Mouse (Mus musculus): ENCODE measurements around the gene Zfp292. TPM values are rescaled to one million over a fixed set of nuclear protein-coding genes. Genes with fewer than 3 reads are reported as not detected.
"Not testable (repeated sequence)": the region's sequence is repeated elsewhere in the genome, so short reads cannot be mapped to it uniquely, and the experiment has no call there.

Gene Zfp292
- polyA plus RNA-seq (2012; rRNA removed) = 1.8 and 2.6 TPM in 2 replicates

- peak; percentile 83 for TF ChIP-seq POLR2A (IDR thresholded peaks at IDR 0.05; ENCODE audit: borderline replicate concordance, extremely low read depth, low read depth, low read length)
- TF ChIP-seq CTCF (IDR thresholded peaks at IDR 0.05; ENCODE audit: insufficient read depth, low read length) = no peak
- under 1% methylated on average over 44 of the region's 44 CpGs for WGBS
- peaks cover 11% of the 10 kb centered on the region for H3K4me1 ChIP-seq (ENCODE audit: control insufficient read depth, insufficient read depth, low read length)
- DNase-seq = peak; percentile 90
- H3K4me3 ChIP-seq (replicated peaks; ENCODE audit: extremely low read depth, low read depth, low read length) = peak within 1 kb of the TSS; percentile 78
Observed at GRCm38 (mm10) chr4:34882818-34883217, at the start of gene Zfp292. Gene Zfp292 (minus strand): TSS chr4:34882960.

- WGBS = 77% methylated on average over 7 of the region's 7 CpGs
- not testable (repeated sequence) for H3K4me3 ChIP-seq (replicated peaks; ENCODE audit: extremely low read depth, low read depth, low read length); H3K4me1 ChIP-seq (ENCODE audit: control insufficient read depth, insufficient read depth, low read length); DNase-seq
Observed at GRCm38 (mm10) chr4:34928386-34928785, 45.6 kb upstream of the Zfp292 start.

GRCm38 (mm10) chr4:34922177-34922870 lies 39.6 kb upstream of the Zfp292 start:
- Histone ChIP-seq H3K4me3 (replicated peaks; ENCODE audit: extremely low read depth, low read depth, low read length) (no peak overlapping the region), H3K4me1 (ENCODE audit: control insufficient read depth, insufficient read depth, low read length) (no peaks in the 10 kb centered on the region)
- no peak for TF ChIP-seq POLR2A (IDR thresholded peaks at IDR 0.05; ENCODE audit: borderline replicate concordance, extremely low read depth, low read depth, low read length)
- TF ChIP-seq CTCF (IDR thresholded peaks at IDR 0.05; ENCODE audit: insufficient read depth, low read length) = peak; percentile 72
- DNase-seq = no peak
- 62% methylated on average over 6 of the region's 6 CpGs for WGBS

- Histone ChIP-seq H3K4me1 (ENCODE audit: control insufficient read depth, insufficient read depth, low read length) (no peaks in the 10 kb centered on the region), H3K4me3 (replicated peaks; ENCODE audit: extremely low read depth, low read depth, low read length) (no peak overlapping the region)
- WGBS = 69% methylated on average over 7 of the region's 7 CpGs
- TF ChIP-seq POLR2A (IDR thresholded peaks at IDR 0.05; ENCODE audit: borderline replicate concordance, extremely low read depth, low read depth, low read length) = no peak
- no peak for TF ChIP-seq CTCF (IDR thresholded peaks at IDR 0.05; ENCODE audit: insufficient read depth, low read length)
- DNase-seq = no peak
Observed at GRCm38 (mm10) chr4:34917400-34917799, 34.6 kb upstream of the Zfp292 start.

GRCm38 (mm10) chr4:34912171-34912570 lies 29.4 kb upstream of the Zfp292 start:
- H3K4me3 ChIP-seq (replicated peaks; ENCODE audit: extremely low read depth, low read depth, low read length) = no peak overlapping the region
- DNase-seq = no peak
- H3K4me1 ChIP-seq (ENCODE audit: control insufficient read depth, insufficient read depth, low read length) = no peaks in the 10 kb centered on the region
- whole genome bisulfite sequencing = 78% methylated on average over 3 of the region's 3 CpGs
- TF ChIP-seq CTCF (IDR thresholded peaks at IDR 0.05; ENCODE audit: insufficient read depth, low read length) (no peak), POLR2A (IDR thresholded peaks at IDR 0.05; ENCODE audit: borderline replicate concordance, extremely low read depth, low read depth, low read length) (no peak)

- DNase-seq = no peak
- WGBS = 71% methylated on average over 3 of the region's 3 CpGs
- H3K4me3 ChIP-seq (replicated peaks; ENCODE audit: extremely low read depth, low read depth, low read length) = no peak overlapping the region
- TF ChIP-seq CTCF (IDR thresholded peaks at IDR 0.05; ENCODE audit: insufficient read depth, low read length) = no peak
- no peak for TF ChIP-seq POLR2A (IDR thresholded peaks at IDR 0.05; ENCODE audit: borderline replicate concordance, extremely low read depth, low read depth, low read length)
- no peaks in the 10 kb centered on the region for H3K4me1 ChIP-seq (ENCODE audit: control insufficient read depth, insufficient read depth, low read length)
Observed at GRCm38 (mm10) chr4:34911401-34911800, 28.6 kb upstream of the Zfp292 start.

- H3K4me3 ChIP-seq (replicated peaks; ENCODE audit: extremely low read depth, low read depth, low read length) = no peak overlapping the region
- H3K4me1 ChIP-seq (ENCODE audit: control insufficient read depth, insufficient read depth, low read length) = no peaks in the 10 kb centered on the region
- TF ChIP-seq CTCF (IDR thresholded peaks at IDR 0.05; ENCODE audit: insufficient read depth, low read length) = no peak
- TF ChIP-seq POLR2A (IDR thresholded peaks at IDR 0.05; ENCODE audit: borderline replicate concordance, extremely low read depth, low read depth, low read length) = no peak
- 71% methylated on average over 7 of the region's 7 CpGs for WGBS
- DNase-seq = no peak
Observed at GRCm38 (mm10) chr4:34908127-34908526, 25.4 kb upstream of the Zfp292 start.

- Histone ChIP-seq H3K4me1 (ENCODE audit: control insufficient read depth, insufficient read depth, low read length) (no peaks in the 10 kb centered on the region), H3K4me3 (replicated peaks; ENCODE audit: extremely low read depth, low read depth, low read length) (no peak overlapping the region)
- DNase-seq = no peak
- 46% methylated on average over 14 of the region's 14 CpGs for WGBS
- TF ChIP-seq POLR2A (IDR thresholded peaks at IDR 0.05; ENCODE audit: borderline replicate concordance, extremely low read depth, low read depth, low read length) = no peak
- TF ChIP-seq CTCF (IDR thresholded peaks at IDR 0.05; ENCODE audit: insufficient read depth, low read length) = no peak
Observed at GRCm38 (mm10) chr4:34907026-34907425, 24.3 kb upstream of the Zfp292 start.

- WGBS = 68% methylated on average over 4 of the region's 4 CpGs
- no peak for TF ChIP-seq CTCF (IDR thresholded peaks at IDR 0.05; ENCODE audit: insufficient read depth, low read length)
- no peak for TF ChIP-seq POLR2A (IDR thresholded peaks at IDR 0.05; ENCODE audit: borderline replicate concordance, extremely low read depth, low read depth, low read length)
- Histone ChIP-seq H3K4me1 (ENCODE audit: control insufficient read depth, insufficient read depth, low read length) (no peaks in the 10 kb centered on the region), H3K4me3 (replicated peaks; ENCODE audit: extremely low read depth, low read depth, low read length) (no peak overlapping the region)
- no peak for DNase-seq
Observed at GRCm38 (mm10) chr4:34906151-34906550, 23.4 kb upstream of the Zfp292 start.

GRCm38 (mm10) chr4:34905396-34905795 lies 22.6 kb upstream of the Zfp292 start:
- TF ChIP-seq POLR2A (IDR thresholded peaks at IDR 0.05; ENCODE audit: borderline replicate concordance, extremely low read depth, low read depth, low read length) = no peak
- TF ChIP-seq CTCF (IDR thresholded peaks at IDR 0.05; ENCODE audit: insufficient read depth, low read length) = peak; percentile 36
- 75% methylated on average over 5 of the region's 5 CpGs for WGBS
- DNase-seq = no peak
- Histone ChIP-seq H3K4me3 (replicated peaks; ENCODE audit: extremely low read depth, low read depth, low read length) (no peak overlapping the region), H3K4me1 (ENCODE audit: control insufficient read depth, insufficient read depth, low read length) (no peaks in the 10 kb centered on the region)

GRCm38 (mm10) chr4:34901582-34901981 lies 18.8 kb upstream of the Zfp292 start:
- not testable (repeated sequence) for H3K4me1 ChIP-seq (ENCODE audit: control insufficient read depth, insufficient read depth, low read length); DNase-seq; H3K4me3 ChIP-seq (replicated peaks; ENCODE audit: extremely low read depth, low read depth, low read length)
- 59% methylated on average over 3 of the region's 3 CpGs for WGBS

Data from lung, adult 2 months (tissue).